Mouse (Mus musculus) CH12.LX (cell line): ENCODE results near the gene Fam185a. TPM values are rescaled to one million over a fixed set of nuclear protein-coding genes. Genes with fewer than 3 reads are reported as not detected.

ENCODE experiments used
- DNase-seq: peaks from one replicate; pipeline ENCODE4 v3.0.0-alpha.2; 2013; ENCODE audit errors: extremely low read depth
- H3K27ac ChIP-seq: 2 replicates; pipeline ENCODE4 v1.5.1; 2012; ENCODE audit warnings: low read depth, mild to moderate bottlenecking, control low read depth, moderate library complexity; ENCODE audit not compliant: insufficient read depth
- H3K27me3 ChIP-seq: replicated peaks from 2 replicates; pipeline ENCODE3; 2012; ENCODE audit warnings: inconsistent platforms
- H3K36me3 ChIP-seq, 2 experiments: replicated peaks in 1 of 2; 2 replicates each; pipeline versions ENCODE3 to v1.6.1; 2012; ENCODE audit warnings: inconsistent platforms in 1 of 2, low read length in 1 of 2, mild to moderate bottlenecking in 1 of 2, mixed read lengths in 1 of 2, moderate library complexity in 1 of 2; ENCODE audit not compliant: control insufficient read depth in 1 of 2, insufficient read depth in 1 of 2
- H3K4me1 ChIP-seq, 2 experiments: 2 replicates each; pipeline ENCODE4 v1.6.1; 2012; ENCODE audit warnings: inconsistent platforms in 1 of 2, moderate library complexity in 1 of 2; ENCODE audit not compliant: insufficient read depth in 2 of 2, control insufficient read depth in 1 of 2
- H3K4me2 ChIP-seq: 2 replicates; pipeline ENCODE4 v1.6.1; 2012; ENCODE audit warnings: low read depth, mild to moderate bottlenecking, control low read depth; ENCODE audit not compliant: poor library complexity, insufficient read depth, severe bottlenecking
- H3K4me3 ChIP-seq, 3 experiments: fragments of 150-350 bp in 1 of 3; sonication (generic) in 1 of 3; replicated peaks in 1 of 3; 2 replicates each; pipeline versions ENCODE3 to v1.5.1; 2011 to 2012; ENCODE audit warnings: low read depth in 2 of 3, low read length in 2 of 3, mild to moderate bottlenecking in 2 of 3, moderate library complexity in 2 of 3, control low read depth in 1 of 3, improper control_type of control experiment in 1 of 3, inconsistent platforms in 1 of 3, mixed read lengths in 1 of 3; ENCODE audit not compliant: poor library complexity in 1 of 3
- H3K79me2 ChIP-seq: replicated peaks from 2 replicates; pipeline ENCODE4 v1.6.1; 2012; ENCODE audit warnings: mild to moderate bottlenecking, moderate library complexity; ENCODE audit not compliant: control insufficient read depth, poor library complexity, insufficient read depth, severe bottlenecking; ENCODE audit errors: extremely low read depth
- H3K9ac ChIP-seq: 2 replicates; pipeline ENCODE4 v1.6.1; 2012; ENCODE audit warnings: low read depth, mild to moderate bottlenecking, control low read depth, moderate library complexity; ENCODE audit not compliant: insufficient read depth
- H3K9me3 ChIP-seq: replicated peaks from 2 replicates; pipeline ENCODE3; 2012; ENCODE audit warnings: low read length, inconsistent platforms, mixed read lengths
- BHLHE40 ChIP-seq: IDR thresholded peaks from 2 replicates; pipeline ENCODE4 v1.6.1; 2011; ENCODE audit warnings: mild to moderate bottlenecking, low read depth, low read length, improper control_type of control experiment
- CHD2 ChIP-seq: IDR thresholded peaks from 2 replicates; pipeline ENCODE4 v1.6.1; 2011; ENCODE audit warnings: low read length, improper control_type of control experiment
- EP300 ChIP-seq: IDR thresholded peaks from 2 replicates; pipeline ENCODE4 v1.6.1; 2011; ENCODE audit warnings: low read length, improper control_type of control experiment
- ETS1 ChIP-seq: conservative IDR thresholded peaks from 2 replicates; pipeline ENCODE4 v1.6.1; 2012; ENCODE audit warnings: low read depth, mild to moderate bottlenecking, inconsistent platforms, low read length, improper control_type of control experiment, moderate library complexity
- GABPA ChIP-seq: IDR thresholded peaks from 2 replicates; pipeline ENCODE4 v1.6.1; 2012; ENCODE audit warnings: low read depth, low read length, improper control_type of control experiment, inconsistent platforms; ENCODE audit not compliant: insufficient replicate concordance
- HCFC1 ChIP-seq: IDR thresholded peaks from 2 replicates; pipeline ENCODE4 v1.6.1; 2012; ENCODE audit warnings: low read depth, mild to moderate bottlenecking, inconsistent platforms, low read length, improper control_type of control experiment
- IRF4 ChIP-seq: IDR thresholded peaks from 2 replicates; pipeline ENCODE4 v1.6.1; 2014; ENCODE audit warnings: low read depth, mild to moderate bottlenecking, inconsistent platforms, low read length, improper control_type of control experiment
- JUN ChIP-seq: IDR thresholded peaks from 2 replicates; pipeline ENCODE4 v1.6.1; 2011; ENCODE audit warnings: low read depth, mild to moderate bottlenecking, low read length, improper control_type of control experiment, moderate library complexity; ENCODE audit not compliant: insufficient read depth
- JUND ChIP-seq: conservative IDR thresholded peaks from 2 replicates; pipeline ENCODE4 v1.6.1; 2011; ENCODE audit warnings: low read depth, low read length, improper control_type of control experiment
- KAT2A ChIP-seq: IDR thresholded peaks from 2 replicates; pipeline ENCODE4 v1.6.1; 2012; ENCODE audit warnings: low read length, improper control_type of control experiment, inconsistent platforms; ENCODE audit not compliant: insufficient replicate concordance
- MAX ChIP-seq: IDR thresholded peaks from 2 replicates; pipeline ENCODE4 v1.6.1; 2011; ENCODE audit warnings: low read length, improper control_type of control experiment
- MAZ ChIP-seq: IDR thresholded peaks from 2 replicates; pipeline ENCODE4 v1.6.1; 2012; ENCODE audit warnings: low read depth, mild to moderate bottlenecking, inconsistent platforms, low read length, improper control_type of control experiment, moderate library complexity
- MXI1 ChIP-seq: IDR thresholded peaks from 2 replicates; pipeline ENCODE4 v1.6.1; 2011; ENCODE audit warnings: mild to moderate bottlenecking, low read depth, low read length, improper control_type of control experiment
- MYC ChIP-seq: IDR thresholded peaks from 2 replicates; pipeline ENCODE4 v1.6.1; 2011; ENCODE audit warnings: low read depth, mild to moderate bottlenecking, improper control_type of control experiment, low read length
- NRF1 ChIP-seq: IDR thresholded peaks from 2 replicates; pipeline ENCODE4 v1.6.1; 2014; ENCODE audit warnings: low read depth, mild to moderate bottlenecking, inconsistent platforms, low read length, improper control_type of control experiment, moderate library complexity
- PAX5 ChIP-seq: IDR thresholded peaks from 2 replicates; pipeline ENCODE4 v1.6.1; 2012; ENCODE audit warnings: low read length, inconsistent platforms, mixed read lengths
- POLR2A ChIP-seq: IDR thresholded peaks from 2 replicates; pipeline ENCODE4 v1.6.1; 2011; ENCODE audit warnings: low read depth, mild to moderate bottlenecking, improper control_type of control experiment, low read length
- RCOR1 ChIP-seq: conservative IDR thresholded peaks from 2 replicates; pipeline ENCODE4 v1.6.1; 2012; ENCODE audit warnings: low read depth, mild to moderate bottlenecking, inconsistent platforms, low read length, improper control_type of control experiment
- SIN3A ChIP-seq: IDR thresholded peaks from 2 replicates; pipeline ENCODE4 v1.6.1; 2012; ENCODE audit warnings: low read length, improper control_type of control experiment, inconsistent platforms
- TCF12 ChIP-seq: IDR thresholded peaks from 2 replicates; pipeline ENCODE4 v1.6.1; 2014; ENCODE audit warnings: low read depth, mild to moderate bottlenecking, inconsistent platforms, low read length, improper control_type of control experiment
- UBTF ChIP-seq: IDR thresholded peaks from 2 replicates; pipeline ENCODE4 v1.6.1; 2012; ENCODE audit warnings: low read depth, mild to moderate bottlenecking, inconsistent platforms, low read length, improper control_type of control experiment, moderate library complexity
- USF1 ChIP-seq: IDR thresholded peaks from 2 replicates; pipeline ENCODE4 v1.6.1; 2014; ENCODE audit warnings: low read depth, mild to moderate bottlenecking, inconsistent platforms, low read length, improper control_type of control experiment
- ZC3H11A ChIP-seq: IDR thresholded peaks from 2 replicates; pipeline ENCODE4 v1.6.1; 2012; ENCODE audit warnings: low read depth, mild to moderate bottlenecking, inconsistent platforms, low read length, improper control_type of control experiment
- ZKSCAN1 ChIP-seq: IDR thresholded peaks from 2 replicates; pipeline ENCODE4 v1.6.1; 2012; ENCODE audit warnings: low read depth, inconsistent platforms, low read length, improper control_type of control experiment, borderline replicate concordance
- ZMIZ1 ChIP-seq: IDR thresholded peaks from 2 replicates; pipeline ENCODE4 v1.6.1; 2012; ENCODE audit warnings: low read depth, mild to moderate bottlenecking, inconsistent platforms, low read length, improper control_type of control experiment
- dilution Hi-C: fragments of 300-500 bp; cut with MboI; formaldehyde crosslinking; loops from 2 replicates; pipeline ENCODE4 v1.14.3; 2020; ENCODE audit warnings: low sequenced_read_pairs; ENCODE audit not compliant: extremely low pct_unique_long_range_greater_than_20kb, extremely low pct_ligation_motif_present
- in situ Hi-C: fragments of 300-500 bp; cut with MboI; formaldehyde crosslinking; loops from 3 replicates; pipeline ENCODE4 v1.14.3; 2019; ENCODE audit warnings: low sequenced_read_pairs, low pct_ligation_motif_present, low pct_unique_long_range_greater_than_20kb, mixed read lengths
- polyA plus RNA-seq: library from polyadenylated mRNA; unstranded; fragments of >175 nt; gene quantifications from 2 replicates; pipeline ENCODE4 v1.2.1, GENCODE M21; 2012; ENCODE audit warnings: low read depth; ENCODE audit not compliant: insufficient read length
- total RNA-seq, 2 experiments: library from RNA; depleted of rRNA; stranded (reverse); fragments of 300-350 nt in 1 of 2; fragments of >200 nt in 1 of 2; gene quantifications; 2 replicates each; pipeline ENCODE4 v1.2.3; 2012 to 2014

The Fam185a gene
- total and polyA plus RNA-seq, 3 experiments = 13.4 to 30.6 (median 16.1) TPM

DNA sequence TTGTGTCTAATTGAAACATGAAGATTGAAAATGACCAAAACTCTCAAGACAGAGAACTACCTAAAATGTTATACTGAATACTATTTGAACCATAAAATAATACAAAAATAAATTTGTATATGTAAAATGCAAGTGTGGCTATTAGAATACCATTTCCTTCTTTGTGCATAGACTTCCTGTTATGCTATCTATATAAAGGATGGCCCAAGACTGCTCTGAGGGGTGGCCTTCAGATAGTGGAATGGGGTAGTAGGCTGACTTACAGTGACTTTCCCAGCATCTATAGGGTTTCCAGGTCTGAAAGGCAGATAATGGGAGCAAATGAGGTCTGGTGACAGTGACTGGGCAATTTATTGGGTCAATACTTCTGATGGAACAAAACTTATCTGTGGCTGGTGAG lies 37.4 kb upstream of the Fam185a start:
- dilution Hi-C loops (no loop called here), in situ Hi-C loops (no loop called here)
- Histone ChIP-seq H3K36me3 (no peaks in the 10 kb centered on the region), H3K9me3 (no peaks in the 10 kb centered on the region), H3K79me2 (no peaks in the 10 kb centered on the region), H3K27ac (no peak overlapping the region), H3K4me1 (peaks cover 13 to 47% of the 10 kb centered on the region in 2 experiments; a peak in 3 of 4 replicates), H3K27me3 (no peaks in the 10 kb centered on the region), H3K4me3 (no peak overlapping the region), H3K9ac (no peak overlapping the region), H3K4me2 (no peak overlapping the region)
- DNase-seq = no peak
- TF ChIP-seq JUN (no peak), MXI1 (no peak), GABPA (no peak), PAX5 (no peak), KAT2A (no peak), POLR2A (no peak), NRF1 (no peak), UBTF (no peak), MAX (no peak), ZKSCAN1 (no peak), CHD2 (no peak), MAZ (no peak), ZMIZ1 (no peak), ZC3H11A (no peak), HCFC1 (no peak), USF1 (no peak)

- H3K27me3 ChIP-seq = no peaks in the 10 kb centered on the region
- H3K79me2 ChIP-seq = no peaks in the 10 kb centered on the region
- peaks cover 11 to 42% of the 10 kb centered on the region in 2 experiments; a peak in 3 of 4 replicates for H3K4me1 ChIP-seq
- no peak overlapping the region for H3K4me2 ChIP-seq
- TF ChIP-seq IRF4 (peak; percentile 84), EP300 (peak; percentile 73), POLR2A (no peak), TCF12 (0 out of 2 replicates have a peak, but pooled peaks have one; percentile 33), BHLHE40 (peak; percentile 57), JUN (peak; percentile 60; the same call in 1 of the 2 replicates), NRF1 (no peak), JUND (peak; percentile 76), CHD2 (no peak), ETS1 (peak; percentile 46), MYC (0 out of 2 replicates have a peak, but pooled peaks have one; percentile 50), SIN3A (no peak; the same call in 1 of the 2 replicates), RCOR1 (no peak)
- peak; percentile 45 for DNase-seq
- no peak overlapping the region for H3K27ac ChIP-seq
- H3K9ac ChIP-seq = no peak overlapping the region
- dilution Hi-C loops (no loop called here), in situ Hi-C loops (no loop called here)
- no peaks in the 10 kb centered on the region for H3K36me3 ChIP-seq
- H3K9me3 ChIP-seq = no peaks in the 10 kb centered on the region
- H3K4me3 ChIP-seq = no peak overlapping the region
Measured at GRCm38 (mm10) chr5:21388855-21389254, 35.9 kb upstream of the Fam185a start.
